Mouse (Mus musculus): ENCODE measurements at regions not wholly inside any gene's neighbourhood (a gene's known extent, or its start where the extent isn't known, plus 50 kb on each side); places are given as distances from the start of the nearest gene placed in this dataset.

DNA sequence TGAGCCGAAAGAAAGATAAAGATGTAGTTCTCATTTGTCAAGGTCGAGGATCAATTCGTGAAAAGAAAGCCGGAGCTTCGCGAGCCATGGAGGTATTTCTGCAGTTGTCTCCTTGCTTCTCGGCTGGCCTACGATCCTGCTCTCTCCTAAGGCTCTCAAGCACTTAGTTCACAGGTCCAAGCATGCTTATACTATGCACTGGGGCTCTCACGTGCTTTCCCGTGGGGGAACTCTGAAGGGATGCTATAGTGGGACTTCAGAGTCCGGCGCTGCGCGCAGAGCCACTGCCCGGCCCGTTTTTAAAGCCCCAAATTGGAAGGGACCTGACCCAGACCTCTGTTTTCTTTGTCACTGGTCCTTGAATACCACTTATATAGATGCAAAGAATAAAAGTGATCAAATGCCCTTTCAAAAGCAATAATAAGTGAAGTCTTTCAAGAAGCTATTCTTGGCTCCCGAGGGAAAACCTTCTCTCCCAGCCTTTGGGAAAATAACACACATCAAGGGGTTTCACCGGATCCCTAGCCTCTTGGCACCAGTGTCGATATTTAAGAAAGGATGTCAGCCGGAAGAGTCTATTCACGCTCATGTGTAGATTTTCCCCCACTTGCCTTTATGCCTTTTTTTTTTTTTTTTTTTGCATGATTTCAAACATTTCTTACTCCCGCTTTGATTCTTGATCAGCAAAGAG, 348.3 kb upstream of the Kazn start:
- TF ChIP-seq CTCF (IDR thresholded peaks at IDR 0.05; ENCODE audit: low read depth): no peak
- no peaks in the 10 kb centered on the region for H3K36me3 ChIP-seq (ENCODE audit: control insufficient read depth, insufficient read depth)
- H3K4me2 ChIP-seq (replicated peaks; ENCODE audit: low read depth): no peak overlapping the region
- H3K27ac ChIP-seq (ENCODE audit: low read depth, low read length): no peak overlapping the region
- ATAC-seq: no peak
- H3K4me1 ChIP-seq (replicated peaks; ENCODE audit: control insufficient read depth, insufficient read depth, low read length): no peaks in the 10 kb centered on the region
- no peak overlapping the region for H3K9ac ChIP-seq (ENCODE audit: low read depth, low read length)
- no peak overlapping the region for H3K4me3 ChIP-seq (ENCODE audit: low read depth, low read length)
- no peaks in the 10 kb centered on the region for H3K9me3 ChIP-seq (ENCODE audit: control insufficient read depth)
- H3K27me3 ChIP-seq (replicated peaks; ENCODE audit: control insufficient read depth, insufficient read depth, low read length): no peaks in the 10 kb centered on the region
- WGBS: 82% methylated on average over 22 of the region's 22 CpGs

- H3K9me3 ChIP-seq (ENCODE audit: control insufficient read depth): no peaks in the 10 kb centered on the region
- 83% methylated on average over 4 of the region's 4 CpGs for WGBS
- no peak overlapping the region for H3K4me2 ChIP-seq (replicated peaks; ENCODE audit: low read depth)
- H3K27ac ChIP-seq (ENCODE audit: low read depth, low read length): no peak overlapping the region
- H3K27me3 ChIP-seq (replicated peaks; ENCODE audit: control insufficient read depth, insufficient read depth, low read length): no peaks in the 10 kb centered on the region
- H3K36me3 ChIP-seq (ENCODE audit: control insufficient read depth, insufficient read depth): no peaks in the 10 kb centered on the region
- no peaks in the 10 kb centered on the region for H3K4me1 ChIP-seq (replicated peaks; ENCODE audit: control insufficient read depth, insufficient read depth, low read length)
- no peak for TF ChIP-seq CTCF (IDR thresholded peaks at IDR 0.05; ENCODE audit: low read depth)
- H3K9ac ChIP-seq (ENCODE audit: low read depth, low read length): no peak overlapping the region
- H3K4me3 ChIP-seq (ENCODE audit: low read depth, low read length): no peak overlapping the region
- ATAC-seq: no peak
Measured at GRCm38 (mm10) chr4:142578536-142578935, 339.3 kb upstream of the Kazn start.

DNA sequence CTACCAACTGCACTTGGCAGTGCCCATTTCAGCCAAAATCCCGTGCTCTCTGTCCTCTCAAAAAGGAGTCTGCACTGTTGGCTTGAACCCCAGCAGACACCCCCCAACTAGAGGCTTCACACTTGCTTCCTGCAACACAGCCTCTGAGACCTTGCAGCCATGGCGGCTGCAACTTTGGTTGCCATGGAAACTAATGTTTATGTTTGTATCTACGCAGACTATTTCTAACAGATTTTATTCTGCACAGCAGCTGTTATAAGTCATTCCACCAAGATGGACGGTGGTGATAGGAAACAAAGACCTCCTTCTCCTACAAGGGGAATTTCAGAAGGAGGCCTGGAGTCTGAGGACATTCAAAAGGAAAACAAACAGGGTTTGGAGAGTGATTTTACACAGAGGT, 338.3 kb upstream of the Kazn start:
- TF ChIP-seq CTCF (IDR thresholded peaks at IDR 0.05; ENCODE audit: low read depth): no peak
- H3K9ac ChIP-seq (ENCODE audit: low read depth, low read length): no peak overlapping the region
- no peaks in the 10 kb centered on the region for H3K36me3 ChIP-seq (ENCODE audit: control insufficient read depth, insufficient read depth)
- no peak overlapping the region for H3K27ac ChIP-seq (ENCODE audit: low read depth, low read length)
- no peak overlapping the region for H3K4me3 ChIP-seq (ENCODE audit: low read depth, low read length)
- no peak overlapping the region for H3K4me2 ChIP-seq (replicated peaks; ENCODE audit: low read depth)
- 44% methylated on average over 4 of the region's 4 CpGs for WGBS
- no peaks in the 10 kb centered on the region; the same call in 1 of the 2 replicates for H3K4me1 ChIP-seq (replicated peaks; ENCODE audit: control insufficient read depth, insufficient read depth, low read length)
- H3K27me3 ChIP-seq (replicated peaks; ENCODE audit: control insufficient read depth, insufficient read depth, low read length): no peaks in the 10 kb centered on the region
- ATAC-seq: no peak
- H3K9me3 ChIP-seq (ENCODE audit: control insufficient read depth): no peaks in the 10 kb centered on the region

DNA sequence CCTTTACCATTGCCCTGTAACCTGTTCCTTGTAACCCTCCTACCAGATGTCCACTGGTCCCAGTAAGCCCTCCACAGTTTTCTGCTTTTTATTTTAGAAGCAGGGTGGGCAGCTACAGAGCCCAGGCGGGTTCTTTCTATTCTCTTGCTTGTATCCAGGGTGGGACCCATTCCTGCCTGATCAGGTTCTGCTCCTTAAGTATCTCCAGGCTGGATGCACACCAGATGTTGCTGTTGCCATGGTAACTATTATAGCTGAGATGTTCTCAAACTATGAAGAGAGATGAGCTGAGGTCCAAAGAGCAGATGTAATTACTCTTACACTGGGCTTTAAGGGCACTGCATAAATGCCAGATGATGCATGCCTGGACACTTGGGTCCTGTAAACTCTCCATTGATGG, 335.3 kb upstream of the Kazn start:
- TF ChIP-seq CTCF (IDR thresholded peaks at IDR 0.05; ENCODE audit: low read depth): no peak
- 57% methylated on average over 1 of the region's 1 CpGs for WGBS
- H3K9me3 ChIP-seq (ENCODE audit: control insufficient read depth): no peaks in the 10 kb centered on the region
- H3K4me3 ChIP-seq (ENCODE audit: low read depth, low read length): no peak overlapping the region
- H3K4me2 ChIP-seq (replicated peaks; ENCODE audit: low read depth): no peak overlapping the region
- no peak overlapping the region for H3K9ac ChIP-seq (ENCODE audit: low read depth, low read length)
- no peaks in the 10 kb centered on the region for H3K27me3 ChIP-seq (replicated peaks; ENCODE audit: control insufficient read depth, insufficient read depth, low read length)
- H3K27ac ChIP-seq (ENCODE audit: low read depth, low read length): no peak overlapping the region
- no peak for ATAC-seq
- no peaks in the 10 kb centered on the region for H3K36me3 ChIP-seq (ENCODE audit: control insufficient read depth, insufficient read depth)
- H3K4me1 ChIP-seq (replicated peaks; ENCODE audit: control insufficient read depth, insufficient read depth, low read length): peaks cover 2% of the 10 kb centered on the region; the same call in 1 of the 2 replicates

- no peak overlapping the region for H3K9ac ChIP-seq (ENCODE audit: low read depth, low read length)
- no peak overlapping the region for H3K4me2 ChIP-seq (replicated peaks; ENCODE audit: low read depth)
- no peaks in the 10 kb centered on the region for H3K9me3 ChIP-seq (ENCODE audit: control insufficient read depth)
- H3K4me3 ChIP-seq (ENCODE audit: low read depth, low read length): no peak overlapping the region
- no peak for TF ChIP-seq CTCF (IDR thresholded peaks at IDR 0.05; ENCODE audit: low read depth)
- H3K27ac ChIP-seq (ENCODE audit: low read depth, low read length): no peak overlapping the region
- H3K36me3 ChIP-seq (ENCODE audit: control insufficient read depth, insufficient read depth): no peaks in the 10 kb centered on the region
- 80% methylated on average over 7 of the region's 7 CpGs for WGBS
- peaks cover 2% of the 10 kb centered on the region; the same call in 1 of the 2 replicates for H3K4me1 ChIP-seq (replicated peaks; ENCODE audit: control insufficient read depth, insufficient read depth, low read length)
- no peak for ATAC-seq
- no peaks in the 10 kb centered on the region for H3K27me3 ChIP-seq (replicated peaks; ENCODE audit: control insufficient read depth, insufficient read depth, low read length)
Measured at GRCm38 (mm10) chr4:142570712-142571111, 331.5 kb upstream of the Kazn start.

DNA sequence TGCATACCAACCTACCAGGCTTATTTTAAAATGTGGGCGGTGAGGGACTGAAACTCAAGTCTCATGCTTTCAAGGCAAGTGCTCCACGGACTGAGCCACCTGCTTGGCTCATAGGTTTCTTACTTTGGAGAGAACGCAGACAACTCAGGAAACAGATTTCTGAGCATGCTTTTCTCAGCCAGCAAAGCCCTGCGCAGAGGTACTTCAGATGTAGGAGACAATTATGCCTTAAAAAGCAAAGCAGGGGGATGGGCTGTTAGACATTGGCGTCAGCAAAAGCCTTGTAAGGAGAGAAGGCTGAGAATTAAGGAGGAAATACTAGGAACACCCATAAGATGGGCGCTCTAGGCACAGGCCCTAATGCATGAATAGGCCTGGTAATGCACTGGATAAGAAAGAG, 329.4 kb upstream of the Kazn start:
- Histone ChIP-seq H3K27ac (ENCODE audit: low read depth, low read length) (no peak overlapping the region), H3K36me3 (ENCODE audit: control insufficient read depth, insufficient read depth) (no peaks in the 10 kb centered on the region), H3K9me3 (ENCODE audit: control insufficient read depth) (no peaks in the 10 kb centered on the region), H3K4me2 (replicated peaks; ENCODE audit: low read depth) (no peak overlapping the region), H3K9ac (ENCODE audit: low read depth, low read length) (no peak overlapping the region), H3K4me3 (ENCODE audit: low read depth, low read length) (no peak overlapping the region), H3K4me1 (replicated peaks; ENCODE audit: control insufficient read depth, insufficient read depth, low read length) (peaks cover 2% of the 10 kb centered on the region; the same call in 1 of the 2 replicates), H3K27me3 (replicated peaks; ENCODE audit: control insufficient read depth, insufficient read depth, low read length) (no peaks in the 10 kb centered on the region)
- no peak for ATAC-seq
- no peak for TF ChIP-seq CTCF (IDR thresholded peaks at IDR 0.05; ENCODE audit: low read depth)
- WGBS: 75% methylated on average over 6 of the region's 6 CpGs
